Mouse (Mus musculus): ENCODE results near the gene Zfp592.

Gene Zfp592

DNA sequence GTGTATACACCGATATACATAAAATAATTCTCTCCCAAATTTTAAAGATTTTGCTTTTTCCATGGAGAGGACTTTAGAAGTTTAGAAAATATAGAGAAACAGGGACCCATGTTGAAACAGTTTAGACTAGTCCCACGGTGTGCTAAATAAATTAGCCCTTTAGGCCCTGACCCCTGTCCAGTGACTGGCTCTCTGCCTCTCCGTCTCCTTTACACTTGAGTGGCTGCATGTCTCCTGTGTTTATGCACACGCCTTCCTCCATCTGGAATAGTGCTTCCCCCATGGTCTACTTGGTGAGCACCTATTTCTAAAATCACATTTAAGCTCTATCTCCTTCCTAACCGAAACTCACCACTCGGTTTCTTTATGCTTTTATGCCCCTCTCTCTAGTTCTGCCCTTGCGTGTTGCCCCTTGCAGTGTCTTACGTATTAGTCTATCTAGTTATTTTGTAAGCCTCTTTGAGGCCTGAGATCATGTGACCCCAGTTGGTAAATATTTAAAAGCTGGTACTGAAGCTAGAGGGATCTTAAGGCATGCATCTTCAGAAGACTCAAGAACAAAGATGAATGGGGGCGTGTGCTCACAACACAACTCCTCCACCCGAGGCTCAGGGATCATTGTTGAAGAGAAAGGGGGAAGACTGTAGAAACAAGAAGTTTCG is 62.4 kb downstream of the Zfp592 start:
- no peak for ATAC-seq (ENCODE audit: insufficient number of reproducible peaks, low FRiP score, low TSS enrichment)

DNA sequence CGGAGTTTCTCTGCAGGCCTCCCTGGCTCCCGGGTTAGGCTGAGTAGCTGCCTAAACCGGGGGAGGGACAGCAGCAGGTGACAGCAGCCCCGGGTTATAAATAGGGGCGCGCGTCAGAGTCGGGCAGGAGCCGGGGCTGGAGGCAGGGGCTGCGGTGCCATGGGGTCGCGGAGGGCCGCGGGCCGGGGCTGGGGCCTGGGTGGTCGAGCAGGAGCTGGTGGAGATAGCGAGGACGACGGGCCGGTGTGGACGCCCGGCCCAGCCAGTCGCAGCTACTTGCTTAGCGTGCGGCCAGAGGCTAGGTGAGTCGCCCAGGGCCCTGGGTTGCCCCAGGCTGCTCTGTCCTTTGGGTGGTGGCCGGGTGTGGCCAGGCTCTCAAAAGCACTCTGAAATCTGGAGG is 64.0 kb downstream of the Zfp592 start, which contains the start of gene Alpk3:
Gene Alpk3 (plus strand): TSS at position 130 of the 400 bp plus-strand sequence.
- no peak for ATAC-seq (ENCODE audit: insufficient number of reproducible peaks, low FRiP score, low TSS enrichment)

DNA sequence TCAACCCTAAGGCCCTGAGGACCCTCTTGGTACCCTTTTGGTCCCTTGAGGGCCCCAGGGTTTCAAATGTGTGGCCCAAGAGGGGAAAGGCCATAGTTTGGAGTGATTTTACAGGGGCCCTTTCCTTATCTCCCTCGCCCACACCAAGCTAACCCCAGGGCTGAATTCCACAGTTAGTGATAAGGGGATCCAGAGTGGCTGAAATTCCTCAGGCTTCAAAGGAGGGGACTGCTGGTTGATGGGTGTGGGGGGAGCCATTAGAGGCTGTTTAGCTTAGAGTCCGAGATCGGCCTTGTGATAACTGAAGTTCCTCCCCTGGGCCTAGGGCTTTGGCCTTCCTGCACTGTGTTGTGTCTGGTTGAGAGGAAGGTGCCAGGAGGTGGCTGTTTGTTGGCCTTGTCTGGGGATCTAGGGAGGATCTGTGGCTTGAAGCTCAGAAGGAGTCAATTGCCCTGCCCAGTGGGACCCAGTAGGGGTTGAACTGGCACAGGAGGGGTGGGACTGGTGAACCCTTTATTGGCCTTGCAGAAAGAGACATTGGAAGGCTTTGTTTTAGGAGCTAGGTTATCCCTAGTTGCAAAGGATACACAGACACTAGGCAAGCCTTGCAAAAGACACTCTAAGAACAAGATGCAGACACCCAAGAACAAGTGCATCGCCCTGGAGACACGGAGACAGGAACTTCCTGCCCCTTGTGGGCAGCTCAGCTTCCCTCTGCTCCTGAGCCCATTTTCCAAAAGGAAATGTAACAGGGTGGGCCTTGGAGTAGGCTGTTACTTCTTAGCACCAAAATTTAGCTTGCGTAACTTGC is 64.6 kb downstream of the Zfp592 start:
- no peak for ATAC-seq (ENCODE audit: insufficient number of reproducible peaks, low FRiP score, low TSS enrichment)

DNA sequence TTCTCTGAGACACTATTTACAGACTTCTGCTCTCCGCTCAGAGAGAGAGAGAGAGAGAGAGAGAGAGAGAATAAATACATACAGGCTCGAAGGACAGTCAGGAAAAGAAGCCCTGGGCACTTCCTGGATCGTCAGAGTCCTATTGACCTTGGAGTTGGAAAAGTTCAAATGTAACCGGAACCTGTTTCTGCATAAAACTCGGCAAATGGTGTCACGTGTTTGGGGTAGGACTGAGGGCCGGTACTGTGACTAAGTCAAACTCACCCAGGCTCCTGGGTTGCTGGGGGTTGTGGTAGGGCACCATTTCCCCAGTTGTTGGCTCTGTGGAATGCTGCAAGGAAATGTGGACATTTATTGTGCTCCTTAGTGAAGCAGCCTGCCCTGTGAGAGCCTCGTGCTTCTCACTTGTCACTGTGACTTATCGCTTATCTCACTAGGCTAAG is 65.3 kb downstream of the Zfp592 start:
- no peak for ATAC-seq (ENCODE audit: insufficient number of reproducible peaks, low FRiP score, low TSS enrichment)

DNA sequence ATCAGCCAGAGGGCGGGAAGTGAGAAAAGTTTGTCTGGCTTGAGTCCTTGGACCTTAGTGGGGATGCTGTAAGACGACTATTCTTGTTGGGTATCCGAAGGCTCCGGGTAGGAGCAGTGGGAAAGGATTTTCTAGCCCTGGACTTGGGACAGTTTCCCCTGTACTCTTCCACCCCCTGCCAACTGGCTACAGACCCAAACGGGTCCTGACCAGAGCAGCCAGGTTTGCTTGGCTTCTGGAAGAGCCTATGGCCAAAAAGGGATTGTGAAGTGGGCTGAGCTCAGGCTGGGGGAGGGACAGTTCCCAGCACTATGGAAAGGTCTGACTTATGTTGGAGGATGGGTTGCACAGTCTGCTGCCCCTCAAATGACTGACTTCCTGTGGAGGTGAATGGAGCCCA is 65.9 kb downstream of the Zfp592 start:
- ATAC-seq (ENCODE audit: insufficient number of reproducible peaks, low FRiP score, low TSS enrichment) = no peak

DNA sequence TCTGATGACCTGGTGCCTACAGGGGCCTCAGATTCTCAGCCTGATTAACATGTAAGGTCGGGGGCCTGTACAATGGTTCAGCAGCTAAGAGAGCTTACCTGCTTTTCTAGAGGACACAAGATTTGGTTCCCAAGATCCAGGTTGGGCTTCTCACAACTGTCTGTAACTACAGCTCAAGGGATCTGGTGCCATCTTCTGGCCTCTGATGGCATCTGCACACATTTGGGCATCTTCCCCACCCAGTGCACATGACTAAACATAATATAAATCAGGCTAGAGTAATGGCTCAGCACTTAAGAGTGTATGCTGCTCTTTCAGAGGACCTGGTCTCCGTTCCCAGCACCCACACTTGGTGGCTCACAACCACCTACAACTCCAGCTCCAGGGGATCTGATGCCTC is 67.4 kb downstream of the Zfp592 start:
- ATAC-seq (ENCODE audit: insufficient number of reproducible peaks, low FRiP score, low TSS enrichment) = no peak

DNA sequence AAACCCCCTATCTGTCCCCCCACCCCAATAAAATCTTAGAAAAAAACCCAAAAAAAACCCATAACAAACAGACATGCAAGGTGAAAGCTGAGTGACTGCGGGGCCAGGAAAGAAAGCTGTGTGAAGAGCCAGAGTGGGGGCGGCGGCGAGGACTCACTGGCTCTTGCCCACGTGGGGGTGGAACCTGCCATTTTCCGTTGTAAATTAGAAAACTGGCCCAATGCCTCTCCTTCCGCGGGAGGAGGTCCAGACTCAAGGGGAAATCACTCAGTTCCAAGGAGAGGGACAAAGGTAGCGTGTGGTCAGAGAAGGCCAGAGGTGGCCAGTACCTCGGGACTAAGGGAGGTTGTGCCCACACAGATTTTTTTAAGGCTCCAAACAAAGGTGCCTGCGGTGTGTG is 68.5 kb downstream of the Zfp592 start:
- ATAC-seq (ENCODE audit: insufficient number of reproducible peaks, low FRiP score, low TSS enrichment) = no peak

DNA sequence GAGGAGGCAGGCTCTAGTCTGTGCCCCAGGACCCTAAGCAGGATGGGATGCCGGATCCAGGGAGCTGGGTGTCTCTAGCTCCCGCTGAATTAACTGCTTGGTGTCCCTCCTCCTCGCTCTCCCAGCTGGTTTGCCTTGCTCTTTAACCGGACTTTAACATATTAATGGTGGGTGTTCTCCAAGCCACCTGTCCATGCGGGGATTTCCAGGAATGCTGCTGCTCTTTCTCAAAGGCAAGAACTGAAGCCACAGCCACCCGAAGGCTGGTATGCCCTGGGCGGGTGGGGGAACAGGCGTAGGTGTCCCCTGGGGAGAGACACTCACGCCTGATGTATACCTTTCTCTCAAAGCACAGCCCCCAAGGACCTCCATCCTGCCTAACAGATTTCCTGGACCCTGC is 69.9 kb downstream of the Zfp592 start:
- no peak for ATAC-seq (ENCODE audit: insufficient number of reproducible peaks, low FRiP score, low TSS enrichment)

DNA sequence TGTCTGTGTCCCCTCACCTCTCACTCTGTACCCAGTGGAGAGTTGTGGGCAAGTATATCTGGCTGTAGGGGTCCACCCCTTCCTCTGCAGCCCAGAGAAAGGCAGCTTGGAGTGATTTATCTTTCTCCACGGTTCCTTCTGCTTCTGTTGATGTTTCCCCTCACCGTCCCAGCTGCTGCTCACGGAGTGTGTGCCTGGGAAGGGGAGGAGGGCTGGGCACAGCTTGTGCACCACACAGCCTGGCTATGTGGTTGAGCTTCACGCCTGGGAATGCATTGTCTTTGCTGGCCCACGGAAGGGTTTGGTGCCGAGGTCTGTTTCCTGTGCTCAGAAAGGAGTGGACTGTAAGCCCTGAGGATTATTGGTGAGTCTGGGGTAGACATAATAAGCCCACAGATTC is 73.2 kb downstream of the Zfp592 start:
- no peak for ATAC-seq (ENCODE audit: insufficient number of reproducible peaks, low FRiP score, low TSS enrichment)

DNA sequence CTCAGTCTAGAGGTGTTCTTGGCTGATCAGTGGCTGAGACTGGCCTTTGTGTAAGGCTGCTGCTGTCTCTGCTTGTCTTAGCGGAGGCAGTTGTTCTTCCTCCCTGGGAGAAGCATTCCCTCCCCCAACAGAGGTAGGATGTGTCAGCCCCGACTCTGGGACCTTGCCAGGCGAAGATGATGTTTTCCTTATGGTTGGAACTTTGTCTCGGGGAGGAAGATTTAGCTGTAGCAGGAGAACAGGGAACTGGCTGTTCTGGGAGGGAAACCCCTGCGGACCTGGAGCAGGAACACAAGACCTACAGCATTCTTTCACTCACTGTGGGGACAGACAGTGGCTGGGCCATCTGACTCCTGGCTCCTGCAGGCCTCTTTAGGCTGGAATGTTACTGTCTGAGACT is 79.0 kb downstream of the Zfp592 start:
- ATAC-seq (ENCODE audit: insufficient number of reproducible peaks, low FRiP score, low TSS enrichment) = no peak

DNA sequence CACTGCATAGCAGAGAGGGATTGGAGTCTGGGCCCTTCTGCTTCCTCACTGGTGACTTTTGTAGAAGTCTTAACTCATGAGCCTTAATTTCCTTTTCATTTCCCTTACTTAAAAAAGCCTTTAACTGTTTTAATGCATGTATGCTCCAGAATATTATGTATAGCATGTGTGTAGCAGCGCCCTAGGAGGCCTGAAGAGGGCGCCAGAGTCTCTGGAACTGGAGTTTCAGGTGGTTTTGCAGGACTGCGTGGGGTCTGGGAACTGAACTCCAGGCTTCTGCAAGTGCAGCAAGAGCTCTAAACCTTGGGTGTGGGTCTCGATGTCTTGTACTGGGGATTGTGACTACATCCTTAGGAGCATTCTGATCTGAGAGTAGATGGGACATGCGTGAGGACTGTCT is 79.8 kb downstream of the Zfp592 start:
- ATAC-seq (ENCODE audit: insufficient number of reproducible peaks, low FRiP score, low TSS enrichment) = no peak

DNA sequence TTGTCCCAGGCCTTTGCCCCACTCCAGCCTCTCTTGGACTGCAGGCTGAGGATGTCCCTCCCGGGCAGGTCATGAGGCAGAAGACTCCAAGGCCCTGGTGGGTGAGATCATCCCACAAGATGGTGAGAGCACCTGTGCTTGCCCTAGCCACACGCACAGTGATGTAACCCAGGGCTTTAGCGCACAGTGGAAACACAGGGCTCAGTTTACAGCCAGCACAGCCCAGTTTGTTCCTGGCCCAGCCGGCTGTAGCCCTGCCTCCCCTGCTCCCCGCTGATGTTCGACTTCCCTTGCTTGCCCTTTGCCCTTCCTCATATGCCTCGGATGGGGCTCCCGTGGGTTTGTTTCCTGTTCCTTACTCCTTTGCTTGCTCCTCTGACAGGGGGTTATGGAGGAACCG is 81.1 kb downstream of the Zfp592 start:
- ATAC-seq (ENCODE audit: insufficient number of reproducible peaks, low FRiP score, low TSS enrichment) = no peak

DNA sequence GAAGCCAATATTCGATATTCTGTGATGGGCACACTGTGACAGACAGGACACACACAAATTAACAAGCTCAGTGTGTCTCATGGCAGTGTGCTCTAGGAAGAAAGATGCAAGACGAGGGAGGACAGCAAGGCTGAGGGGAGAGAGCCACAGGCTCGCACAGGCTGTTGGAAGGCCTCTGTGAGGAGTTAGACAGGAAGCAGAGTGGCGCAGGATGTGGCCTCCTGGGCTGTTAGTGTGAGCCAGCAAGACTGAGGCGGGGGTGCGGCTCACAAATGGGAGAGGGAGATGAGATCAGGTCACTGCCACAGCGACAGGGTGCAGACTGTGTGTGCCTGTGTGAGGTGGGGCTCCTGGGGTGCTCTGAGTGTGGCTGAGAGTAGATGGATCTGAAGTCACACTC is 81.8 kb downstream of the Zfp592 start:
- no peak for ATAC-seq (ENCODE audit: insufficient number of reproducible peaks, low FRiP score, low TSS enrichment)

DNA sequence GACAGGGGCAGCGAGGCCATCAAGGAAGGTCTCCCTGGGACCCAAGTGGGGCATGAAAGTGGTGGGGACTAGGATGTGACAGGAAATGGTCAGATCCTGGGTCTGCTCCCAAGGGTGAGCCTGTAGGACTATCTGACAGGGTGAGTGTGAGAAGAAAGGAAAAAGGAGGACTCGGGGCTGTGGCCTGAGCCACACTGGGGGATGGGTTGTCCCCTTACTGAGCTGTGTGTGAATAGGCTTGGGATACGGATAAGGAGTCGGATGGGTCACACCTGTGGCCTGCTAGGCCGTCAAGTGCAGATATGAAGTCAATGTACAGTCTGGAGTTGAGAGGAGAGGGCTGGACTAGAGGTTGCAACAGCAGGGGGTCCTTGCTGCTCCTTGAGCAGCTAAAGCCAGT is 82.3 kb downstream of the Zfp592 start:
- ATAC-seq (ENCODE audit: insufficient number of reproducible peaks, low FRiP score, low TSS enrichment) = no peak

DNA sequence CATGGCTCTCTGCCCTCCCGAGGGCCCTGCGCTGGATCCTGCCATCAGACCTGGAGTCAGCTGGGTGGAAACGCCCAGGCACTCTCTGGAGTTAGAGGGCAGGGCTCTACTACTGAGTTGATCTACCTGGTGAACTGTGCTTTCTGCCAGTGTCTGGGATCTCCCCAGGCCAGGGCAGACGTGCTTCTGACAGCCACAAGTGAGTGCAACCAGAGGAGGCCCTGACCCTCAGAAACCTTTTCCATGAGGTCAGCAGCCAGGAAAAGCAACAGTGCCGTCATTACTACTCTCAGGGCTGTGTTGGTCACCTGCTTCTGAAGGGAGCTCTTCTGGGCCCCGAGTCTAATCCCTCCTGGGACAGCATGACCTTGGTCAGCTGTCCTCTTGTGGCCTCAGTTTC is 83.5 kb downstream of the Zfp592 start:
- ATAC-seq (ENCODE audit: insufficient number of reproducible peaks, low FRiP score, low TSS enrichment) = no peak

DNA sequence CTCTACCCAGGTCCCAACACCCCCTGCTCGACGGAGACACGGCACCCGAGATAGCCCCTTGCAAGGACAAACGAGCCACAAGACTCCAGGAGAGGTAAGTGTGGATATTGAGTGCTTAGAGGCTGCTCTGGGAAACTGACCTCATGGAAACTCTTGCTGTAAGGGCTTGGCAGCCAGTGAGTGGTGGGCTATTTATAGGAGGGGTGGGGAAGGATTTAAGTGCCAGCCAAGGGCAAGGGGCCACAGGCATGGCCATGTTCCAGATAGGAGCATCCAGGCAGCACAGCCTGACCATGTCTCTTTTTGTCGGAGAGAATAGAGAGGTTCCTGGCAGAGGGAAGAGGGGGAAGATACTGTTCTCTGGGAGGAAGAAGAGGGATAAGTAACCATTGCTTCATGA is 85.3 kb downstream of the Zfp592 start:
- no peak for ATAC-seq (ENCODE audit: insufficient number of reproducible peaks, low FRiP score, low TSS enrichment)

DNA sequence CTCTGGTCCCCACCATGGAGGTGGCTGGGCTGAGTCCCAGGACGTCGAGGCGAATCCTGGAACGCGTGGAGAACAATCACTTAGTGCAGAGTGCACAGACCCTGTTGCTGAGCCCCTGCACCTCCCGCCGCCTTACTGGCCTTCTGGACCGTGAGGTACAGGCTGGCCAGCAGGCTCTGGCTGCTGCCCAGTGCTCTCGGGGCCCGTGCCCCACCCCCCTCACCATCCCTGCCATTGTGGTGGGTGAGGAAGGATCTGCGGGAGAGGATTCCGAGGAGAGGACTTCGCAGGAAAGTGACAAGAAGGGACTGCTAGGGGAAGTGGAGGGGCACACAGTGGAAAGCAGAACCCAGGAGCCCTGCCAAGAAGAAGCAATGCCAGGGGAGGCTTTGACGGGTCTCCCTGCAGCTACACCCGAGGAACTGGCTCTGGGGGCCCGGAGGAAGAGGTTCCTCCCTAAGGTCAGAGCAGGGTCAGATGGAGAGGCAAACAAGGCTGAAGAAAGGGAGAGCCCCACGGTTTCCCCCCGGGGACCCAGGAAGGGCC is 100.0 kb downstream of the Zfp592 start:
- ATAC-seq (ENCODE audit: insufficient number of reproducible peaks, low FRiP score, low TSS enrichment) = no peak

DNA sequence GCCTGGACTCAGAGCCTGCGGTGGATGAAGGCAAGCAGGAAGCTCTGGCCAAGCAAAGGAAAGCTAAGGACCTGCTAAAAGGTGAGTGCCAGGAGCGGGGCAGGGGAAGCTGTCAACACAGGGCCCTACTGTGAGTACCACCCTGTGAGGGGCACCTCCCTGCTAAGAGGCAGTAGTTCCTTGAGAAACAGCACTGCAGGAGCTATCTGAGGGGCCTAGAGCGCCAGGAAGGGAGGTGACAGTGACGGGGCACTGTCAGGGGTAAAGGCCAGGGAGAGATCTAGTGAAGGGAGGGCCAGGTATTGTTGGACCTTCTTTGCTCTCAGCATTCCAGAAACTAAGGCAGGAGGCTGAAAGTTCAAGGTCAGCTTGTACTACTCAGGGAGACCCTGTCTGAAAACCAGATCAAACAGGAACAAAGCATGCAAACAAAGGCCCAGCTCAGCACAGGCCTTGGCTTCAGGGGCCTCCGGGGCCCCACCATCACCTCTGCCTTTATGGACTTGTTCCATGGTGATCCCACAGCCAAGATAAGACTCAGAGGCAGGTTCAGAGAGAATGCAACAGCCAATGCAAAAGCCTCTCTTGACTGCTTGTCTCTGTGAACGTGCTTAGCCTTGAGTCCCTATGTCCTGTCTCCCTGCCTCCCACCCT is 100.8 kb downstream of the Zfp592 start:
- no peak for ATAC-seq (ENCODE audit: insufficient number of reproducible peaks, low FRiP score, low TSS enrichment)
